Mouse (Mus musculus): ENCODE measurements around the gene Zfp784. TPM values are rescaled to one million over a fixed set of nuclear protein-coding genes. Genes with fewer than 3 reads are reported as not detected.

Gene Zfp784
- total and polyA plus RNA-seq, 2 experiments from 2014 or later, result 4.5 to 6.0 TPM

DNA sequence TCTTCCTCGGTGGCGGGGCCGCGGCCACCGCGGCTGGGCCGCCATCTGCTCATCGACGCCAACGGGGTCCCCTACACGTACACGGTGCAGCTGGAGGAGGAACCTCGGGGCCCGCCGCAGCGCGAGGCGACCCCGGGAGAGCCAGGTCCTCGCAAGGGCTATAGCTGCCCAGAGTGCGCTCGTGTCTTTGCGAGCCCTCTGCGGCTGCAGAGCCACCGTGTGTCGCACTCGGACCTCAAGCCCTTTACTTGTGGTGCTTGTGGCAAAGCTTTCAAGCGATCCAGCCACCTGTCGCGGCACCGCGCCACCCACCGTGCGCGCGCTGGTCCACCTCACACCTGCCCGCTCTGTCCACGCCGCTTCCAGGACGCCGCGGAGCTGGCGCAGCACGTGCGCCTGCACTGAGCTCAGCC, 14.7 kb upstream of the Zfp784 start:
- H3K27me3 ChIP-seq (ENCODE audit: insufficient read depth, low read length), result peaks cover 11% of the 10 kb centered on the region; the same call in 1 of the 2 replicates
- ATAC-seq (no peak), DNase-seq (ENCODE audit: low spot score) (no peak)
- peak overlapping the region; percentile 80 for H3K4me3 ChIP-seq (ENCODE audit: low read length)
- H3K27ac ChIP-seq, result peak overlapping the region; percentile 94
- H3K9ac ChIP-seq (replicated peaks; ENCODE audit: low read length), result peak overlapping the region; percentile 88
- no peaks in the 10 kb centered on the region for H3K36me3 ChIP-seq (ENCODE audit: insufficient read depth, low read length)
- no peaks in the 10 kb centered on the region for H3K9me3 ChIP-seq (ENCODE audit: low read length)
- 4% methylated on average over 45 of the region's 45 CpGs for WGBS
- no peak for TF ChIP-seq CTCF (IDR thresholded peaks at IDR 0.05; ENCODE audit: low read depth)
- peak overlapping the region; percentile 90 for H3K4me2 ChIP-seq (ENCODE audit: low read depth, low read length)
- H3K4me1 ChIP-seq (ENCODE audit: insufficient read depth, low read length), result peaks cover 32% of the 10 kb centered on the region

DNA sequence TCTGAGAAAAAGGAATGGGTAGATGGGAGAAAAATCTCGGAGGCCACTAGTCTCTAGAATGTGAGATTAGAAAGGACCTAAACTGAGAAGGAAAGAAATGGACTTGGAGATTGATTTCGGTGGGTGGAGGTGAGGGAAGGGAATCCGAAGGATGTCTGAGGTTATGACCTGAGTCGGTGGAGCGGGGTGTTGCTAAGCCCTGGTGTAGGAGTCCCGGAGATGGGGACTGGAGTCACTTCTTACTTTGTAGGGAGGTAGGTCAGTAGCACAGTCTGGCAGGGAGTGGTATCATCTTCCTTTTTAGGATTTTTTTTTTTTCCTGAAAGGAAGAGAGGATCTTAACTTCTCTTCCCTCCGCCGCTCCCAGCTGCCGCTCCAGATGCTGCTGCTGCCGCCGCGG, 14.2 kb upstream of the Zfp784 start:
- ATAC-seq (no peak), DNase-seq (ENCODE audit: low spot score) (no peak)
- 6% methylated on average over 10 of the region's 12 CpGs for WGBS
- Histone ChIP-seq H3K4me3 (ENCODE audit: low read length) (peak overlapping the region; percentile 80), H3K9me3 (ENCODE audit: low read length) (no peaks in the 10 kb centered on the region), H3K4me2 (ENCODE audit: low read depth, low read length) (peak overlapping the region; percentile 90), H3K27me3 (ENCODE audit: insufficient read depth, low read length) (peaks cover 11% of the 10 kb centered on the region; the same call in 1 of the 2 replicates), H3K27ac (peak overlapping the region; percentile 94; the same call in 1 of the 2 replicates), H3K36me3 (ENCODE audit: insufficient read depth, low read length) (no peaks in the 10 kb centered on the region), H3K9ac (replicated peaks; ENCODE audit: low read length) (peak overlapping the region; percentile 88), H3K4me1 (ENCODE audit: insufficient read depth, low read length) (peaks cover 29% of the 10 kb centered on the region)
- no peak for TF ChIP-seq CTCF (IDR thresholded peaks at IDR 0.05; ENCODE audit: low read depth)

DNA sequence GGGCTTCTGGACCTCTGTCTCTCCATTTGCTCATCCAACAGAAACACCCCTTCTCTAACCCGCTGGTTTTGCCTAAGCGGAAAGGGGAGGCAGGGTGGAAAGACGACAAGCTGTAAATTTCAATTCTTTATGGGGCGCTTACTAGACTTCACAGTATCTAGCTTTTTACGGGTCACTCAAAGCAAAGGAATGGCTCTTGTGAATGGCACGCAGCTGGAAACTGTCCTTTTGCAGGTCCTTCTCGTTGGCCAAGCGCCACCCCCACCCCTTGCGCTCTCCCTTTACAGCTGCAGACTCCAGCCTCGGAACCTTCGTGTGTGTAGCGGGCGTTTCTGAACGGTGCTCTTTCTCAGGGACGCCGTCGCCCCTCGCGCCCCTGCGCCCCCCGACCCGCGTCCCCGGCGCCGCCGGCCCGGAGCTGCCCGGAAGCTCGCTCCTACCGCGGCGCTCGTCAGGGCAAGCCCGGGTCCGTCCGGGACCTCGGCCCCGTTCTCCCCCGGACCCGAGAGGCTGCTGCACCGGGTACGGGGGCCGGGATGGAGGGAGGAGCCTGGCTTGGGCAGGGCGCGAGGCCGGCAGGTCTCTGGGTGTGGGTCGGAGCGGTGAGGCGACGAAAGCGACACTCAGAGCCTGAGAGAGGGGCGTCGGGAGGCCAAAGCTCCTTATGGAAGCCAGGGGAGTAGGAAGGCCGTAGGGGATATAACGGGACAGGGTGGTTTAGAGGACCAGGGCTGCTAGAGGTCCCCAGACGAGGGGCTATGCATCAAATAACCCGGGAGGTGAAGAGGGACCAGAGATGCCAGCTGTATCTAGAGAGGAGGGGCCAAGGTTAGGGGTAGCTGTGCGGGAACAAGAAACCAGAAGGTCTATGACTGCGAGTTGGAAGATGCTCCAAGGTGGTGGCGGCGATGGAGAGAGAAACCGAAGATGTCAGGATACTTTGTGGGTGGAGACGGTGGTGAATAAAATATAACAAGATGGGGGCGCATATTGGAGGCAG, 13.2 kb upstream of the Zfp784 start, which contains the start of gene Zfp580:
TSS of gene Zfp580 (plus strand) at position 346 of the 1,000 bp plus-strand sequence.
- Histone ChIP-seq H3K27ac (peak within 1 kb of the TSS; percentile 94), H3K9me3 (ENCODE audit: low read length) (no peaks in the 10 kb centered on the region), H3K9ac (replicated peaks; ENCODE audit: low read length) (peak within 1 kb of the TSS; percentile 88), H3K36me3 (ENCODE audit: insufficient read depth, low read length) (no peaks in the 10 kb centered on the region), H3K4me2 (ENCODE audit: low read depth, low read length) (peak within 1 kb of the TSS; percentile 90), H3K4me1 (ENCODE audit: insufficient read depth, low read length) (peaks cover 24% of the 10 kb centered on the region), H3K27me3 (ENCODE audit: insufficient read depth, low read length) (peaks cover 11% of the 10 kb centered on the region; the same call in 1 of the 2 replicates), H3K4me3 (ENCODE audit: low read length) (peak within 1 kb of the TSS; percentile 80)
- peak; percentile 89 for ATAC-seq
- 1% methylated on average over 65 of the region's 65 CpGs for WGBS
- peak; percentile 89 for DNase-seq (ENCODE audit: low spot score)
- no peak for TF ChIP-seq CTCF (IDR thresholded peaks at IDR 0.05; ENCODE audit: low read depth)

DNA sequence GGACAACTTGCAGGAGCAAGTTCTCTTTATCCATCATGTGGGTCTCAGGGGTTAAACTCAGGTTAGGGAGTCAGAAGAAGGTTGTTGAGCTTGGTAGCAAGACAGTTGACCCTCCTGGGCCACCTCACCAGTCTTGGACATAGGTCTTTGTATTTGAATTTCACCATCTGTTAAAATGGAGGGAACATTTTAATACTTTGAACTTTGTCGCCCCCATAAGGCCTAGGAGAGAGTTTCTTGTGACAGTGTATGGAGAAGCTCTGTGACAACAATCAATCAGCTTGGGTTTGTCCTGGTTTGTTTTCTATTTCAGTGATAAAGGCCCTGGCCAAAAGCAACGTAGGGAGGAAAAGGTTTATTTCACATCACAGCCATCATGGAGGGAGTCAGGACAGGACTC, 9.1 kb upstream of the Zfp784 start:
- no peaks in the 10 kb centered on the region for H3K9me3 ChIP-seq (ENCODE audit: low read length)
- no peak overlapping the region for H3K9ac ChIP-seq (replicated peaks; ENCODE audit: low read length)
- H3K4me1 ChIP-seq (ENCODE audit: insufficient read depth, low read length), result 0 out of 2 replicates have a peak, but pooled peaks cover 7% of the 10 kb centered on the region
- H3K4me3 ChIP-seq (ENCODE audit: low read length), result no peak overlapping the region
- peak; percentile 51 for TF ChIP-seq CTCF (IDR thresholded peaks at IDR 0.05; ENCODE audit: low read depth)
- WGBS, result 28% methylated on average over 2 of the region's 2 CpGs
- H3K27ac ChIP-seq, result no peak overlapping the region
- no peak overlapping the region for H3K4me2 ChIP-seq (ENCODE audit: low read depth, low read length)
- no peaks in the 10 kb centered on the region for H3K36me3 ChIP-seq (ENCODE audit: insufficient read depth, low read length)
- DNase-seq (ENCODE audit: low spot score) (peak; percentile 71), ATAC-seq (no peak)
- H3K27me3 ChIP-seq (ENCODE audit: insufficient read depth, low read length), result no peaks in the 10 kb centered on the region

DNA sequence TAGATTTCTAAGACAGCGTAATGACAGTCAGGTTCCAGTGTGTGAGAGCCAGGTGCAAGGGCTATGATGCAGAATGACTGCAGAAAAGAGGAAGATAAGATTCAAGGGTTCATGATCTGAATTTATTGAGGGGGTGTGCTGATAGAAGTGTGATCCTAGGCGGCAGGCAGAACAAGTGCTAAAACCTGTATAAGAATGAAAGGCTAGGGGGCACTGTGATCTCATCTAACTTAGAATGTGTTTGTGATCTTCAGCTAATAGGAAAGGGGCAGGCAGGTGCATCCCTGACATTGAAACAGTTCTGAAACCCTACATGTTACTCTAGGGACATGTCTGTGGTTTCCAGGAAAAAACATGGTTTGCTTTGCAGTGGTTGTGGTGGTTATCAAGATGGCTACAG, 7.9 kb upstream of the Zfp784 start:
- DNase-seq (ENCODE audit: low spot score) (no peak), ATAC-seq (no peak)
- H3K4me2 ChIP-seq (ENCODE audit: low read depth, low read length), result no peak overlapping the region
- no peak overlapping the region for H3K9ac ChIP-seq (replicated peaks; ENCODE audit: low read length)
- 0 out of 2 replicates have a peak, but pooled peaks cover 7% of the 10 kb centered on the region for H3K4me1 ChIP-seq (ENCODE audit: insufficient read depth, low read length)
- H3K9me3 ChIP-seq (ENCODE audit: low read length), result no peaks in the 10 kb centered on the region
- WGBS, result 59% methylated on average over 2 of the region's 2 CpGs
- no peaks in the 10 kb centered on the region for H3K36me3 ChIP-seq (ENCODE audit: insufficient read depth, low read length)
- TF ChIP-seq CTCF (IDR thresholded peaks at IDR 0.05; ENCODE audit: low read depth), result no peak
- H3K27ac ChIP-seq, result no peak overlapping the region
- no peaks in the 10 kb centered on the region for H3K27me3 ChIP-seq (ENCODE audit: insufficient read depth, low read length)
- H3K4me3 ChIP-seq (ENCODE audit: low read length), result no peak overlapping the region

DNA sequence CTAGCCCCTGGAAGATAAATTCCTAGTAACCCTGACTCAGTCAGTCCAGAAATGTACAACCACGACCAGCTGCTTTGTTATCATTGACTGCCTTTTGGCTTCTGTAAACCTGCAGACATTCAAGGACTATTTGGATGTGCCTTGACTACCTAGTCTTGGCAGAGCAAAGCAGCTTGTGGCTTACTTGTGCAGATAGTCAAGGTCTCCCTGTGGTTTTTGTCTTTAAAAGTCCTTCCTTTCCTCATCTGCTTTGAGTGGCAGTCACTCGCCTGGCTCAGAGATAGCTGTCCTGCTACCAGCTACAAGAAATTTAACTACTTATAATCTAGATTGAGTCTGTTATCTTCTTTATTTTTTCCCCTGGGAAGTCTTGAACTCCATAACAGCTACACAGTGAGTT, 6.7 kb upstream of the Zfp784 start:
- Histone ChIP-seq H3K4me1 (ENCODE audit: insufficient read depth, low read length) (no peaks in the 10 kb centered on the region), H3K27ac (no peak overlapping the region), H3K9me3 (ENCODE audit: low read length) (no peaks in the 10 kb centered on the region), H3K9ac (replicated peaks; ENCODE audit: low read length) (no peak overlapping the region), H3K4me2 (ENCODE audit: low read depth, low read length) (no peak overlapping the region), H3K4me3 (ENCODE audit: low read length) (no peak overlapping the region), H3K27me3 (ENCODE audit: insufficient read depth, low read length) (no peaks in the 10 kb centered on the region), H3K36me3 (ENCODE audit: insufficient read depth, low read length) (0 out of 2 replicates have a peak, but pooled peaks cover 4% of the 10 kb centered on the region)
- DNase-seq (ENCODE audit: low spot score) (no peak), ATAC-seq (no peak)
- WGBS, result 86% methylated on average over 2 of the region's 2 CpGs
- no peak for TF ChIP-seq CTCF (IDR thresholded peaks at IDR 0.05; ENCODE audit: low read depth)
